Mouse (Mus musculus) hindbrain, postnatal 0 days (tissue): ENCODE measurements around the gene Kcnj11. TPM values are rescaled to one million over a fixed set of nuclear protein-coding genes. Genes with fewer than 3 reads are reported as not detected.

Experiments used
- ATAC-seq: fragments of 200-750 bp; cut with Nextera tagmentation; 2 replicates; pipeline ENCODE4 v1.8.0; 2017; ENCODE audit warnings: mild to moderate bottlenecking, moderate TSS enrichment, moderate library complexity
- DNase-seq: peaks from one replicate; pipeline ENCODE4 v3.0.0-alpha.2; 2015; ENCODE audit warnings: low spot score
- H3K27ac ChIP-seq: fragments of 300-500 bp; sonication (generic); 2 replicates; pipeline ENCODE4 v1.5.1; 2014; ENCODE audit warnings: mild to moderate bottlenecking
- H3K27me3 ChIP-seq: fragments of 300-500 bp; sonication (generic); 2 replicates; pipeline ENCODE4 v1.6.1; 2014; ENCODE audit warnings: low read length, mixed read lengths; ENCODE audit not compliant: insufficient read depth
- H3K36me3 ChIP-seq: fragments of 300-500 bp; sonication (generic); 2 replicates; pipeline ENCODE4 v1.6.1; 2014; ENCODE audit warnings: low read length, mixed read lengths; ENCODE audit not compliant: insufficient read depth
- H3K4me1 ChIP-seq: fragments of 300-500 bp; sonication (generic); 2 replicates; pipeline ENCODE4 v1.6.1; 2014; ENCODE audit warnings: antibody characterized with exemption, low read length, mixed read lengths; ENCODE audit not compliant: insufficient read depth
- H3K4me2 ChIP-seq: fragments of 300-500 bp; sonication (generic); 2 replicates; pipeline ENCODE4 v1.6.1; 2014; ENCODE audit warnings: low read depth, mild to moderate bottlenecking, low read length, moderate library complexity, mixed read lengths
- H3K4me3 ChIP-seq: fragments of 300-500 bp; sonication (generic); 2 replicates; pipeline ENCODE4 v1.5.1; 2014; ENCODE audit warnings: low read length
- H3K9ac ChIP-seq: fragments of 300-500 bp; sonication (generic); replicated peaks from 2 replicates; pipeline ENCODE4 v1.6.1; 2014; ENCODE audit warnings: mild to moderate bottlenecking, low read length, moderate library complexity, mixed read lengths
- H3K9me3 ChIP-seq: fragments of 300-500 bp; sonication (generic); 2 replicates; pipeline ENCODE4 v1.6.1; 2016; ENCODE audit warnings: low read length, mixed read lengths
- CTCF ChIP-seq: IDR thresholded peaks from 2 replicates; pipeline ENCODE4 v1.5.1; 2016; ENCODE audit warnings: antibody characterized with exemption, control low read depth, low read depth
- WGBS: fragments of 180-500 bp; shearing (Covaris S2); extraction: QIAGEN DNeasy Blood & Tissue Kit; methylation state at CpG from one replicate; pipeline ENCODE4 v1.1.7; 2014; 5-methylcytosine and 5-hydroxymethylcytosine counted together
- polyA plus RNA-seq: library from polyadenylated mRNA; unstranded; fragments of >200 nt; fragmentation: Nextera tagmentation; extraction: Ambion mirVana; gene quantifications from 2 replicates; pipeline ENCODE4 v1.2.1, GENCODE M21; 2015
- total RNA-seq: library from RNA; depleted of rRNA; stranded (reverse); fragments of >200 nt; gene quantifications from 2 replicates; pipeline ENCODE4 v1.2.3, GENCODE M21; 2014

Gene Kcnj11
- total and polyA plus RNA-seq, 2 experiments from 2014 or later, result 3.0 to 18.7 TPM

DNA sequence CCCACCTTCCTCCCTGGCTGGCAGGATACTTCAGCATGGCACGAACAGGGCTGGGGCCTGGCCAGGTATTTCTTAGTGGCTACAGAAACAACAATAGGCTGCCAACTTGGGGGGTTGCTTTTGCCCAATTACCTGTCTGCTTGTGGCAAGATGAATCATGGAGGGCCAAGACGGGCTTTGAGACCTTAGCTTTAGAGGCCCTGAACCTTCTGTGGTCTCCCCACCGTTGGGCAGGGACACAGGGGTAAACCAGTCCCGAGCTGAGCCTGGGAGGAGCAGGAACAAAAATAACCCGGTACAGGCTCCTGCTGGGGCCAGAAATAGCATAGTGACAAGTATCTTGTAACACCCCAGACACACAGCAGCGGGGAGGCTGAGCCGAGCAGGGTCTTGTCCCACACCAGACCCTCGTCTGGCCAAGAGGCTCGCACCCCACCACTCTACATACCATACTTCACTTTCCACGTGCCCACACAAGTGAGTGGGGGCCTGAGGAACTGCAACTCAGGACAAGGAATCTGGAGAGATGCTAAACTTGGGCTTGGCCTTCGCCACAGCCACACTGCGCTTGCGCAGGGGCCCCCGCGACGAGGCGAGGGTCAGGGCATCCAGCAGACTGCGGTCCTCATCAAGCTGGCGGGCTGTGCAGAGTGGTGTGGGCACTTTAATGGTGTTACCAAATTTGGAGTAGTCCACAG, 2.2 kb downstream of the Kcnj11 start:
- DNase-seq (no peak), ATAC-seq (no peak)
- peaks cover 21% of the 10 kb centered on the region; the same call in 1 of the 2 replicates for H3K4me1 ChIP-seq
- 0 out of 2 replicates have a peak, but pooled peaks cover 8% of the 10 kb centered on the region for H3K27me3 ChIP-seq
- no peaks in the 10 kb centered on the region for H3K36me3 ChIP-seq
- peak overlapping the region; percentile 23 for H3K4me2 ChIP-seq
- no peak overlapping the region for H3K4me3 ChIP-seq
- TF ChIP-seq CTCF, result no peak
- no peaks in the 10 kb centered on the region for H3K9me3 ChIP-seq
- WGBS, result 81% methylated on average over 19 of the region's 19 CpGs
- no peak overlapping the region for H3K27ac ChIP-seq
- no peak overlapping the region for H3K9ac ChIP-seq

DNA sequence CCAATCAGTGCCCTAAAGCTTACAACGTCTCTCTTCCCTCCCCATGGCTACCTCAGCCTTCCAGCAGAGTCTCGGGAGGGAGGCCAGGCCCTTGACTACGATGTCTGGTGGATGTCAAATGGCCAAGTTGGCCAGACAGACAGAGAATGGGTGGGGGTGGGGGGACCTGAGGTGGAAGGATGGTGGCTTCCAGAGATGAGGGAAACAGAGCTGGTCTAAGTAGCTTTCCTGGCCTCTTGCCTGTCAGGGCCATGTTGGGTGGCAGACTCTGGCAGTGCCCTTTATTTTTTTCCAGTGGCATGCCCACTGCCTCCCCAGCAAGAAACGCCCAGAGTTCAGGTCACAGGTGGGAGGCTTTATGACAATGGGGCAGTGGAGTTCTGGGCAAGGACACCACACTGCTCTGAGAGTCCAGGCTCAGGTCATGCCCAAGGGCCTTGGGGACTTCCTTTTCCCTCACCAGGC, 3.2 kb downstream of the Kcnj11 start:
- 0 out of 2 replicates have a peak, but pooled peaks cover 8% of the 10 kb centered on the region for H3K27me3 ChIP-seq
- peak overlapping the region; percentile 26; the same call in 1 of the 2 replicates for H3K4me2 ChIP-seq
- H3K4me3 ChIP-seq, result no peak overlapping the region
- peaks cover 16% of the 10 kb centered on the region; the same call in 1 of the 2 replicates for H3K4me1 ChIP-seq
- H3K36me3 ChIP-seq, result no peaks in the 10 kb centered on the region
- no peak for TF ChIP-seq CTCF
- DNase-seq (no peak), ATAC-seq (no peak)
- no peaks in the 10 kb centered on the region for H3K9me3 ChIP-seq
- no peak overlapping the region for H3K9ac ChIP-seq
- H3K27ac ChIP-seq, result no peak overlapping the region
- 43% methylated on average over 4 of the region's 4 CpGs for WGBS

DNA sequence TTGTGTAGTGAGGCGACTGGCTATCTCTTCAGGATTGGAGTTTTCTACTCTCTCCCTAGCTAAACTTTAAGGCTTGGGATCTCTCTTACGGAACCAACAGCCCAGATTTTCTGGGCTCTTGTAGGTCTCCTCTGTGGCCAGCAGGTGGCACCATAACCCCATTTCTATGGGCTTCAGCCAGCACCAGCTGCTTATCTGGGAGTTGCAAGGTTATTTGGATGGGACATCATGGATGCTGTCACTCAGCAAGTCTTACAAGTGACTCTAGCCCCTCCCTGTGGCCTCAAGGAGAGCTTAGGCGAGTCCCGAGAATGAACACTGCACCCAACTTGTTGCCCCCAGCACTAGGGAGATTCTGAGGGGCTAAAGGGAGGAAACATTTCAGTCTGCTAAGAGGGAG, 4.4 kb downstream of the Kcnj11 start:
- ATAC-seq (peak; percentile 55), DNase-seq (peak; percentile 89)
- Histone ChIP-seq H3K9me3 (no peaks in the 10 kb centered on the region), H3K4me1 (peaks cover 16% of the 10 kb centered on the region; the same call in 1 of the 2 replicates), H3K4me2 (no peak overlapping the region), H3K36me3 (no peaks in the 10 kb centered on the region), H3K27ac (no peak overlapping the region), H3K4me3 (no peak overlapping the region), H3K9ac (no peak overlapping the region), H3K27me3 (0 out of 2 replicates have a peak, but pooled peaks cover 8% of the 10 kb centered on the region)
- TF ChIP-seq CTCF, result peak; percentile 94
- WGBS, result under 1% methylated on average over 4 of the region's 4 CpGs

DNA sequence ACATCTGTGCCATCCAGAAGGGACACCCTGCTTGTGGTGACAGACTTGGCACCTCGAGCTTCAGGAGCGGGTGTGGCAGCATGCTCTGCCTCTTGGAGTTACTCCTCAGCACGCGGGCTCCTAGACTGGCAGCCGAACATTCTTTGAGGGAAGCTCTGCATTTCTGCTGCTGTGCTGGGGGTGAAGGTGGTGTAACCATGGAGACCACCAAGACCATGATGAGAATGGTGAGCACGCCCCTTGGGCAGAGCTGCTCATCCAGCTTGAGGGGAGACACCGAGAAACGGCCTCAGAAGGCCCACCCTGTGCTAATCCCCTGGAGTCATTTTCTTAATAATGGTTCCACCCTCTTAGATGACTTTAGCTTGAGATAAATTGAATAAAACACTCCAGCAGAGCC, 7.8 kb downstream of the Kcnj11 start:
- peaks cover 13% of the 10 kb centered on the region; the same call in 1 of the 2 replicates for H3K4me1 ChIP-seq
- H3K9ac ChIP-seq, result no peak overlapping the region
- no peaks in the 10 kb centered on the region for H3K36me3 ChIP-seq
- 0 out of 2 replicates have a peak, but pooled peaks cover 8% of the 10 kb centered on the region for H3K27me3 ChIP-seq
- TF ChIP-seq CTCF, result no peak
- ATAC-seq, result no peak
- no peak for DNase-seq
- WGBS, result 22% methylated on average over 8 of the region's 8 CpGs
- H3K4me2 ChIP-seq, result no peak overlapping the region
- no peak overlapping the region for H3K4me3 ChIP-seq
- no peak overlapping the region for H3K27ac ChIP-seq
- H3K9me3 ChIP-seq, result no peaks in the 10 kb centered on the region

DNA sequence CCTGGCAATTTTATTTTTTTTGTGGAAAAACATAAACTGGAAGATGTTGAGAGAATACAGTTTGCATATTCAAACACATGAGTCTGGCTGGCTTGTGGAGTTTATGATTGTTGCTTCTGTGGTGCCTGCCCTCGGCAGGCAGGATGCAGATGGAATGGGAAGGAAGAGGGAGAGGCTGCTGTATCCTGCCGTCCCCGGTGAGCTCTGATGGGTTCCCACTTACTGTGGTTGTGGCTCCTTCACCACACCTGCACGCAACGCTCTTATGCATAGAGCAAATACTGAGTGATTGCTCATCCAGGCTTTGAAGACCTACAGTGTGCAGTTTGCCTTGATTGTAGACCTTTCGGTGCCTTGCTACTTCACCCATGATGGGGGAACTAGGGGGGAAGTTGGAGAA, 12.3 kb downstream of the Kcnj11 start:
- 90% methylated on average over 6 of the region's 6 CpGs for WGBS
- peaks cover 12% of the 10 kb centered on the region; the same call in 1 of the 2 replicates for H3K36me3 ChIP-seq
- no peaks in the 10 kb centered on the region for H3K9me3 ChIP-seq
- no peak overlapping the region for H3K4me3 ChIP-seq
- H3K4me1 ChIP-seq, result no peaks in the 10 kb centered on the region
- DNase-seq, result no peak
- ATAC-seq, result no peak
- H3K9ac ChIP-seq, result no peak overlapping the region
- H3K27ac ChIP-seq, result no peak overlapping the region
- TF ChIP-seq CTCF, result no peak
- no peak overlapping the region for H3K4me2 ChIP-seq
- no peaks in the 10 kb centered on the region for H3K27me3 ChIP-seq

DNA sequence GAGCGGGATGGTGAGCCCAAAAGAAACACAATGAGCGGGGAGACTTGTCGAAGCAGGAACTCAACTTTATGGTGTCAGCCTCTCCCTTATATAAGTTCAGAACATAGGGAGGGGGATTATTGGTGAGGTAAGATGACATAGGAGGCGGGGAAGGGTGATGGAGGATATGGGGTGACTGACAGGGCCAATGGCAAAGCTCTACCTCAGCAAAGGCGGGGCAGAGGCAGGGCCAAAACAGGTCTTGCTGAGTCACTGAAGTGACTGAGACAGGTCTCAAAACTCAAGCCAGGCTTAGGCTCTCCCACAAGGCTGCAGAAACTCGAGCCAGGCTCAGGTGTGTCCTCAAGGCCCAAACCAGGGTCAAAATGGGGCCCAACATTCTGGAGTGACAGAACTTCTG, 14.2 kb downstream of the Kcnj11 start:
- peaks cover 30% of the 10 kb centered on the region for H3K36me3 ChIP-seq
- WGBS, result 92% methylated on average over 6 of the region's 6 CpGs
- no peaks in the 10 kb centered on the region for H3K27me3 ChIP-seq
- no peak overlapping the region for H3K4me3 ChIP-seq
- no peak for ATAC-seq
- no peak for TF ChIP-seq CTCF
- H3K9ac ChIP-seq, result no peak overlapping the region
- no peak overlapping the region for H3K4me2 ChIP-seq
- H3K27ac ChIP-seq, result no peak overlapping the region
- no peaks in the 10 kb centered on the region for H3K9me3 ChIP-seq
- no peak for DNase-seq
- H3K4me1 ChIP-seq, result no peaks in the 10 kb centered on the region
